8 mouse cellular contexts compared by ENCODE assay signal in genomic region chr8:10964511-10965099, GRCm38 (mm10). TPM values are rescaled to one million over a fixed set of nuclear protein-coding genes. Genes with fewer than 3 reads are reported as not detected.
A peak's percentile ranks its signal among the peaks of the same experiment; 100 is the strongest.
DNase-seq lines count a peak whose midpoint lies in the region; ATAC-seq and TF ChIP-seq lines count a peak whose summit lies in the region.

No protein-coding gene starts in this region.

- no peak overlapping the region for H3K4me3 ChIP-seq in kidney, adult 2 months (ENCODE audit: insufficient read depth, low read depth, low read length)
- H3K4me3 ChIP-seq in neural tube, embryonic 13.5 days = no peak overlapping the region
- no peak overlapping the region for H3K4me3 ChIP-seq in neural tube, embryonic 15.5 days (replicated peaks)
- no peak overlapping the region for H3K4me3 ChIP-seq in hindbrain, embryonic 14.5 days (replicated peaks; ENCODE audit: low read length)

- peak overlapping the region; percentile 43; the same call in 1 of the 2 replicates for H3K27ac ChIP-seq in kidney, adult 2 months (ENCODE audit: insufficient read depth, low read depth, low read length)
- H3K27ac ChIP-seq in neural tube, embryonic 13.5 days (replicated peaks) = peak overlapping the region; percentile 52; the same call in 1 of the 2 replicates
- no peak overlapping the region for H3K27ac ChIP-seq in neural tube, embryonic 15.5 days (replicated peaks)
- peak overlapping the region; percentile 59; the same call in 1 of the 2 replicates for H3K27ac ChIP-seq in hindbrain, embryonic 14.5 days

- ATAC-seq in neural tube, embryonic 13.5 days (ENCODE audit: low read depth) = no peak
- no peak for ATAC-seq in neural tube, embryonic 15.5 days (ENCODE audit: low FRiP score)
- no peak for ATAC-seq in hindbrain, embryonic 14.5 days (ENCODE audit: low FRiP score)

- TF ChIP-seq CTCF in kidney, adult 2 months (conservative IDR thresholded peaks at IDR 0.05; ENCODE audit: insufficient read depth, insufficient read length, low read depth, low read length) = no peak

- no peak overlapping the region for H3K9ac ChIP-seq in neural tube, embryonic 13.5 days
- no peak overlapping the region for H3K9ac ChIP-seq in neural tube, embryonic 15.5 days (replicated peaks)
- H3K9ac ChIP-seq in hindbrain, embryonic 14.5 days = no peak overlapping the region

- no peaks in the 10 kb centered on the region for H3K36me3 ChIP-seq in kidney, adult 2 months (ENCODE audit: control insufficient read depth, insufficient read depth, low read length)
- no peaks in the 10 kb centered on the region for H3K36me3 ChIP-seq in neural tube, embryonic 13.5 days
- H3K36me3 ChIP-seq in neural tube, embryonic 15.5 days = no peaks in the 10 kb centered on the region
- H3K36me3 ChIP-seq in hindbrain, embryonic 14.5 days (replicated peaks; ENCODE audit: control insufficient read depth, insufficient read depth) = no peaks in the 10 kb centered on the region

- WGBS in kidney, adult 2 months = 56% methylated on average over 10 of the region's 10 CpGs
- 74% methylated on average over 10 of the region's 10 CpGs for WGBS in neural tube, embryonic 13.5 days
- WGBS in neural tube, embryonic 15.5 days = 71% methylated on average over 10 of the region's 10 CpGs
- 65% methylated on average over 10 of the region's 10 CpGs for WGBS in hindbrain, embryonic 14.5 days

- H3K27me3 ChIP-seq in kidney, adult 2 months (replicated peaks; ENCODE audit: control insufficient read depth, insufficient read depth, low read length) = no peaks in the 10 kb centered on the region
- H3K27me3 ChIP-seq in neural tube, embryonic 13.5 days = peaks cover 3% of the 10 kb centered on the region; the same call in 1 of the 2 replicates
- H3K27me3 ChIP-seq in neural tube, embryonic 15.5 days (replicated peaks) = 0 out of 2 replicates have a peak, but pooled peaks cover 3% of the 10 kb centered on the region
- no peaks in the 10 kb centered on the region for H3K27me3 ChIP-seq in hindbrain, embryonic 14.5 days (ENCODE audit: control insufficient read depth, insufficient read depth, low read length)

- DNase-seq in kidney, adult 2 months = peak; percentile 72
- no peak for DNase-seq in kidney, postnatal 10 days
- no peak for DNase-seq in hindbrain, embryonic 14.5 days (ENCODE audit: low spot score)
- DNase-seq in frontal cortex, postnatal 10 days (ENCODE audit: low spot score in 2 of 2) = no peak
- DNase-seq in urinary bladder, postnatal 25 days (ENCODE audit: low spot score) = no peak
- DNase-seq in embryo, embryonic 11 days = no peak

- peaks cover 20% of the 10 kb centered on the region for H3K4me1 ChIP-seq in kidney, adult 2 months (ENCODE audit: control insufficient read depth, insufficient read depth, low read length)
- H3K4me1 ChIP-seq in neural tube, embryonic 13.5 days (replicated peaks) = peaks cover 49% of the 10 kb centered on the region
- H3K4me1 ChIP-seq in neural tube, embryonic 15.5 days = peaks cover 36% of the 10 kb centered on the region
- H3K4me1 ChIP-seq in hindbrain, embryonic 14.5 days (replicated peaks; ENCODE audit: control insufficient read depth, insufficient read depth, low read length) = peaks cover 27% of the 10 kb centered on the region

- H3K9me3 ChIP-seq in neural tube, embryonic 13.5 days = no peaks in the 10 kb centered on the region
- H3K9me3 ChIP-seq in neural tube, embryonic 15.5 days (replicated peaks) = no peaks in the 10 kb centered on the region
- no peaks in the 10 kb centered on the region for H3K9me3 ChIP-seq in hindbrain, embryonic 14.5 days (ENCODE audit: control insufficient read depth, low read length)

- no peak overlapping the region for H3K4me2 ChIP-seq in neural tube, embryonic 13.5 days
- no peak overlapping the region for H3K4me2 ChIP-seq in neural tube, embryonic 15.5 days
- no peak overlapping the region for H3K4me2 ChIP-seq in hindbrain, embryonic 14.5 days (replicated peaks)

- no peak for TF ChIP-seq POLR2A in kidney, adult 2 months (IDR thresholded peaks at IDR 0.05; ENCODE audit: low read depth, low read length)

RNA-seq across cellular contexts. Expression of gene Irs2, which starts 43.7 kb away (rescaled TPM):
- 10.4 and 10.5 TPM in 2 replicates for polyA plus RNA-seq in kidney, adult 2 months (2012; rRNA removed)
- polyA plus RNA-seq in neural tube, embryonic 13.5 days (2015; fragmentation: Nextera tagmentation; extraction: Ambion mirVana) = 5.6 and 6.6 TPM in 2 replicates
- polyA plus RNA-seq in neural tube, embryonic 15.5 days (2015; fragmentation: Nextera tagmentation; extraction: Ambion mirVana) = 5.2 and 5.7 TPM in 2 replicates
- 5.4 and 5.8 TPM in 2 replicates for polyA plus RNA-seq in hindbrain, embryonic 14.5 days (2014; fragmentation: Nextera tagmentation; extraction: Ambion mirVana)
